Mouse (Mus musculus): Measurements from ENCODE around the gene Kcnh6. TPM values are rescaled to one million over a fixed set of nuclear protein-coding genes. Genes with fewer than 3 reads are reported as not detected.

Kcnh6 gene
- polyA plus RNA-seq, 1 experiment from 2014 or later = 0.36 TPM

DNA sequence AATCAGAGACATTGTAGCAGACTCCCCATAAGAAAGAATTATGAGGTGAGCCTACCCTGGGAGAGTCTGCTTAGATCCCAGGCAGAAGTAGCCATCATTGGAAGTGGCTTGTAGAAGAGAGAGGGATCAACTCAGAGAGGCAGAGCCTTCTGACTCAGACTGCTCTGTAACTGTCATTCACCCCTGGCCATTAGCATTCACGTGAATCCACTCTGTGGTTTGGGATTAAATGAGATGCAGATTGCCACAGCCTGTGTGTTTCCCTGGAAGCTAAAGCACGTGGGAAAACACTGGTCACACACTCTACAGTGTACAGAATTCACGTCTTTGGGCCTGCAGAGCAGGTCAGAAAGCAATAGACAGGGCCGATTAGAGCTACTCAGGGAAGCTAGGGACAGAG is 23.5 kb upstream of the Kcnh6 start:
- H3K4me3 ChIP-seq (replicated peaks) = no peak overlapping the region
- H3K4me2 ChIP-seq = no peak overlapping the region
- H3K4me1 ChIP-seq = no peaks in the 10 kb centered on the region
- WGBS = 70% methylated on average over 4 of the region's 4 CpGs
- no peaks in the 10 kb centered on the region for H3K36me3 ChIP-seq (replicated peaks)
- H3K27me3 ChIP-seq = no peaks in the 10 kb centered on the region
- H3K9ac ChIP-seq = no peak overlapping the region
- H3K9me3 ChIP-seq = no peaks in the 10 kb centered on the region
- no peak overlapping the region for H3K27ac ChIP-seq
- no peak for ATAC-seq (ENCODE audit: low FRiP score)

DNA sequence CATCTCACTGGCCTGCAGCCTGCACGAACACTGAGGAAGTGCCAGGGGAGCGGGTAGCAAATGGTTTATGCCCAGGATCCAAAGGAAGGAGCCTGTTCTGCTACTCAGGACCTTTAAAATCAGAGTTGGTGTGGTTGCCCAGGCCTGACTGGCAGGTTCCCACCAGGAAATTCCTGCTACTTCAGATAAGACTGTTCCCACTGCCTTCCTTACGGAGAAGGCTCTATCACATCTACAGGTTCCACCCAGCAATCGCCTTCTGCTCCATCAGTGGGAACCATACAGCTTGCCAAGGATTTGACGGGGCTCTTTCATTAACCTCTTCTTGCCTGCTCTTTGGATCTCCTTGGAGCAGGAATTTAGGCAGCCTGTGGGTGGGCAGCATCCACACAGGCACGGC is 20.5 kb upstream of the Kcnh6 start:
- 81% methylated on average over 6 of the region's 6 CpGs for WGBS
- H3K36me3 ChIP-seq (replicated peaks) = no peaks in the 10 kb centered on the region
- no peak overlapping the region for H3K27ac ChIP-seq
- no peak overlapping the region for H3K4me2 ChIP-seq
- no peaks in the 10 kb centered on the region for H3K4me1 ChIP-seq
- no peak for ATAC-seq (ENCODE audit: low FRiP score)
- no peaks in the 10 kb centered on the region for H3K9me3 ChIP-seq
- no peak overlapping the region for H3K9ac ChIP-seq
- H3K27me3 ChIP-seq = no peaks in the 10 kb centered on the region
- no peak overlapping the region for H3K4me3 ChIP-seq (replicated peaks)

DNA sequence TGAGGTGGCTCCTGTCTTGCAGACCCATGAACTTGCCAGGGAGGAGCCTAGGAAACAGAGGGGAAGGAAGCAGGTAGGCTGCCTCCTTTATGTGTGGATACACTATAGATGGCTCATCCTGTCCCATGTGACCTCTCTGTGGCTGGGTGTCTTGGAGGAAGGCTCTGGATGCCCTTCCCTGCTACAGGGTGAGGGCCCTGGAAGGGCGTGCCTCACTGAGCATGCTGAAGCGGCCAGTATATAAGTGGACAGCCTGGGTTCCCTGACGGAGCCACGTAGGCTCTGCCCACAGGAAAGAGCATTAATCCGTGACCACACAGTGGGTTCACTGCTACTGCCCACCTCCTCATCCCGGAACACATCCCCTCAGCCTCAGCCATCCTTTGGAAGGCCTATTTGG is 18.5 kb upstream of the Kcnh6 start:
- Histone ChIP-seq H3K27me3 (no peaks in the 10 kb centered on the region), H3K4me3 (replicated peaks) (no peak overlapping the region), H3K36me3 (replicated peaks) (no peaks in the 10 kb centered on the region), H3K9me3 (no peaks in the 10 kb centered on the region), H3K9ac (no peak overlapping the region), H3K4me1 (no peaks in the 10 kb centered on the region), H3K4me2 (no peak overlapping the region), H3K27ac (no peak overlapping the region)
- no peak for ATAC-seq (ENCODE audit: low FRiP score)
- 84% methylated on average over 6 of the region's 6 CpGs for WGBS

DNA sequence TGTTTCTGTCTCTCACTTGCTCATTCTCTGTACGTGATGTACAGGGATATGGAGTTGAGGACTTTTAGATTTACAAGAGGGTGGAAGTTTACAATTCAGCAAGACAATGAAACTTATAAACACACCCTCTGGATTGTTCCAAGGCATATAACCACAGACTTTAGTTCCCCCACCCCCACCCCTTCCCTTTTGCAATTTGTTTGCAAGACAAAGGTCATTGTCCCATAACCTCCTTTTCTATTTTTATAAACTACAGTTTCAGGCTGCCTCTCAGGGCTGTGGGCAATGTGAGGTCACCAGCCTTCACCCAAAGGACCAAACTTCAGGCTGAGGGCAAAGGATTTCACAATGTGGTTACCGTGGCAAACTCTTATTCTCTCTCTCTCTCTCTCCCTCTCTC is 17.7 kb upstream of the Kcnh6 start:
- ATAC-seq (ENCODE audit: low FRiP score) = no peak

GRCm38 (mm10) chr11:105994375-105994774 is 13.5 kb upstream of the Kcnh6 start, which contains the start of gene Ace3:
Ace3 (plus strand) TSS chr11:105994675.
- no peaks in the 10 kb centered on the region for H3K4me1 ChIP-seq
- no peak within 1 kb of the TSS for H3K27ac ChIP-seq
- H3K27me3 ChIP-seq = no peaks in the 10 kb centered on the region
- H3K9ac ChIP-seq = no peak within 1 kb of the TSS
- H3K36me3 ChIP-seq (replicated peaks) = no peaks in the 10 kb centered on the region
- 96% methylated on average over 3 of the region's 3 CpGs for WGBS
- H3K9me3 ChIP-seq = no peaks in the 10 kb centered on the region
- H3K4me2 ChIP-seq = no peak within 1 kb of the TSS
- ATAC-seq (ENCODE audit: low FRiP score) = no peak
- H3K4me3 ChIP-seq (replicated peaks) = no peak within 1 kb of the TSS

More for the DNA sequence above, 17.7 kb upstream of the Kcnh6 start:
- Histone ChIP-seq H3K4me2 (no peak overlapping the region), H3K27me3 (no peaks in the 10 kb centered on the region), H3K9ac (no peak overlapping the region), H3K27ac (no peak overlapping the region), H3K4me3 (replicated peaks) (no peak overlapping the region), H3K4me1 (no peaks in the 10 kb centered on the region), H3K36me3 (replicated peaks) (no peaks in the 10 kb centered on the region), H3K9me3 (no peaks in the 10 kb centered on the region)
- WGBS = 72% methylated on average over 2 of the region's 2 CpGs

- Histone ChIP-seq H3K9ac (no peak overlapping the region), H3K27me3 (no peaks in the 10 kb centered on the region), H3K9me3 (no peaks in the 10 kb centered on the region), H3K27ac (no peak overlapping the region), H3K4me3 (replicated peaks) (no peak overlapping the region), H3K4me2 (no peak overlapping the region), H3K36me3 (replicated peaks) (no peaks in the 10 kb centered on the region), H3K4me1 (no peaks in the 10 kb centered on the region)
- ATAC-seq (ENCODE audit: low FRiP score) = no peak
- 93% methylated on average over 6 of the region's 6 CpGs for whole genome bisulfite sequencing
Observed at GRCm38 (mm10) chr11:106000062-106000461, 7.9 kb upstream of the Kcnh6 start.

- H3K27ac ChIP-seq = no peak overlapping the region
- 44% methylated on average over 4 of the region's 4 CpGs for WGBS
- no peak for ATAC-seq (ENCODE audit: low FRiP score)
- 0 out of 2 replicates have a peak, but pooled peaks cover 4% of the 10 kb centered on the region for H3K4me1 ChIP-seq
- no peak overlapping the region for H3K4me2 ChIP-seq
- no peaks in the 10 kb centered on the region for H3K36me3 ChIP-seq (replicated peaks)
- H3K9me3 ChIP-seq = no peaks in the 10 kb centered on the region
- H3K9ac ChIP-seq = no peak overlapping the region
- no peaks in the 10 kb centered on the region for H3K27me3 ChIP-seq
- H3K4me3 ChIP-seq (replicated peaks) = no peak overlapping the region
Observed at GRCm38 (mm10) chr11:106001718-106002117, 6.2 kb upstream of the Kcnh6 start.

DNA sequence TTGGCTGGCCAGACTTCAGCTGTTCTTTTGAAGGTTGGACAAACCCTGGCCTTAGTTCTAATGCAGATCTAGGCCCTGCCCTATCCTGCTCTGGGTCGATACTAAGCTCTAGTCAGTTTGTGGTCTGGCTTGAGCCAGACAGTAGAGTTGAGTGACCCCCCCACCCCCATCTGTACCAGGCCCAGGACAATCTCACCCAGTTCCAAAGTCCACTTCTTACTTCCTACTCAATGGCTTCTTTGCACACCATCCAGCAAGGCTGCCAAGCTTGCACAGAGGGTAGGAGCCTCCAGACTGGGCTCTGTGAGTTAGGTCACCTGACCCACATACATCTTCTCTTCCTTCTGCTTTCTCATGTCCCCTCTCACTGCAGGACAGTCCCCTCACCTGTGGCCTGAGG is 3.3 kb upstream of the Kcnh6 start:
- Histone ChIP-seq H3K27ac (no peak overlapping the region), H3K9me3 (no peaks in the 10 kb centered on the region), H3K27me3 (peaks cover 21% of the 10 kb centered on the region), H3K36me3 (replicated peaks) (no peaks in the 10 kb centered on the region), H3K9ac (no peak overlapping the region), H3K4me1 (peaks cover 9% of the 10 kb centered on the region; the same call in 1 of the 2 replicates), H3K4me3 (replicated peaks) (no peak overlapping the region), H3K4me2 (no peak overlapping the region)
- no peak for ATAC-seq (ENCODE audit: low FRiP score)
- WGBS = 92% methylated on average over 1 of the region's 1 CpGs

DNA sequence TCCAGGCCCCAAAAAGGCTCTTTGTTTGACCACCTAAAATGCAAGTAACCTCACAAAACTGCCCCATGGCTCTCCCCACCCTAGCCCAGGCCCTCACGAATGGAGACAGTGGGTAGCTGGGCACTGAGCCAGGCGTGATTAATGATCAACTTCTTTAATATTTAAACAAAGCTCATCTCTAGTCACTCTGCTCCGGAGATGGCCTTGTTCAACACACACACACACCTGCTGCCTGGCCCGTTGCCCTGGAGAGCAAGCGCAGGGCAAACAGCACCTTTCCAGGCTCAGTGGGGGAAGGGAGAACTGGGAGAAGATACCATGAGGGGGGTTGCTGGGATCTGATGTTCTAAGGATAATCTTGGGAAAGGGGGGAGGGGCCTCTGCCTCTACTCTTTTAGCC is 2.0 kb upstream of the Kcnh6 start:
- H3K27ac ChIP-seq = no peak overlapping the region
- no peak overlapping the region for H3K9ac ChIP-seq
- no peak for ATAC-seq (ENCODE audit: low FRiP score)
- H3K27me3 ChIP-seq = peaks cover 25% of the 10 kb centered on the region
- H3K4me1 ChIP-seq = peaks cover 9% of the 10 kb centered on the region; the same call in 1 of the 2 replicates
- no peak overlapping the region for H3K4me2 ChIP-seq
- WGBS = 51% methylated on average over 5 of the region's 5 CpGs
- no peaks in the 10 kb centered on the region for H3K9me3 ChIP-seq
- H3K4me3 ChIP-seq (replicated peaks) = no peak overlapping the region
- no peaks in the 10 kb centered on the region for H3K36me3 ChIP-seq (replicated peaks)

GRCm38 (mm10) chr11:106012711-106013110 is 4.8 kb downstream of the Kcnh6 start:
- Histone ChIP-seq H3K4me1 (peaks cover 13% of the 10 kb centered on the region; the same call in 1 of the 2 replicates), H3K9me3 (no peaks in the 10 kb centered on the region), H3K27me3 (peaks cover 19% of the 10 kb centered on the region), H3K4me3 (replicated peaks) (no peak overlapping the region), H3K36me3 (replicated peaks) (no peaks in the 10 kb centered on the region), H3K27ac (no peak overlapping the region), H3K9ac (no peak overlapping the region), H3K4me2 (no peak overlapping the region)
- ATAC-seq (ENCODE audit: low FRiP score) = no peak
- 46% methylated on average over 7 of the region's 7 CpGs for WGBS

GRCm38 (mm10) chr11:106013556-106014225 is 5.8 kb downstream of the Kcnh6 start:
- no peak for ATAC-seq (ENCODE audit: low FRiP score)
- no peaks in the 10 kb centered on the region for H3K9me3 ChIP-seq

GRCm38 (mm10) chr11:106016440-106016839 is 8.5 kb downstream of the Kcnh6 start:
- no peak for ATAC-seq (ENCODE audit: low FRiP score)
- Histone ChIP-seq H3K4me3 (replicated peaks) (no peak overlapping the region), H3K9me3 (no peaks in the 10 kb centered on the region), H3K9ac (no peak overlapping the region), H3K27ac (no peak overlapping the region), H3K4me2 (no peak overlapping the region), H3K36me3 (replicated peaks) (no peaks in the 10 kb centered on the region), H3K4me1 (peaks cover 18% of the 10 kb centered on the region), H3K27me3 (peaks cover 22% of the 10 kb centered on the region)
- WGBS = 77% methylated on average over 5 of the region's 5 CpGs

More at GRCm38 (mm10) chr11:106013556-106014225, 5.8 kb downstream of the Kcnh6 start:
- Histone ChIP-seq H3K4me2 (no peak overlapping the region), H3K9ac (no peak overlapping the region), H3K36me3 (replicated peaks) (no peaks in the 10 kb centered on the region), H3K27me3 (peaks cover 11% of the 10 kb centered on the region), H3K27ac (no peak overlapping the region), H3K4me1 (0 out of 2 replicates have a peak, but pooled peaks cover 8% of the 10 kb centered on the region), H3K4me3 (replicated peaks) (no peak overlapping the region)
- 60% methylated on average over 11 of the region's 11 CpGs for WGBS

GRCm38 (mm10) chr11:106020051-106020763 is 12.3 kb downstream of the Kcnh6 start:
- WGBS = under 1% methylated on average over 50 of the region's 50 CpGs
- ATAC-seq (ENCODE audit: low FRiP score) = peak; percentile 64
- H3K4me3 ChIP-seq (replicated peaks) = peak overlapping the region; percentile 45
- peak overlapping the region; percentile 55 for H3K9ac ChIP-seq
- no peaks in the 10 kb centered on the region for H3K36me3 ChIP-seq (replicated peaks)
- H3K27me3 ChIP-seq = peaks cover 29% of the 10 kb centered on the region
- no peak overlapping the region for H3K27ac ChIP-seq
- peak overlapping the region; percentile 87 for H3K4me2 ChIP-seq
- H3K4me1 ChIP-seq = peaks cover 11% of the 10 kb centered on the region
- H3K9me3 ChIP-seq = no peaks in the 10 kb centered on the region
